Mouse (Mus musculus): ENCODE results near the gene Olfr1082.
"Not testable (repeated sequence)": the region's sequence is repeated elsewhere in the genome, so short reads cannot be mapped to it uniquely, and the experiment has no call there.

GRCm38 (mm10) chr2:86639625-86640024, 40.9 kb upstream of the Olfr1082 start, which contains the start of gene Olfr1084:
- TF ChIP-seq CTCF, EP300 (IDR thresholded peaks at IDR 0.05): not testable (repeated sequence)

Data from lung, postnatal 0 days (tissue).